Mouse (Mus musculus) forebrain, embryonic 11.5 days (tissue): Measurements from ENCODE around the gene Ccdc148. TPM values are rescaled to one million over a fixed set of nuclear protein-coding genes. Genes with fewer than 3 reads are reported as not detected.
A peak's percentile ranks its signal among the peaks of the same experiment; 100 is the strongest.

ENCODE experiments used
- ATAC-seq: fragments of 200-750 bp; cut with Nextera tagmentation; replicated peaks from 2 replicates; pipeline ENCODE4 v1.8.0; 2017; ENCODE audit warnings: moderate TSS enrichment; ENCODE audit not compliant: low FRiP score
- DNase-seq: peaks from one replicate; pipeline ENCODE4 v3.0.0-alpha.2; 2017; ENCODE audit warnings: low spot score
- H3K27ac ChIP-seq: fragments of 300-500 bp; sonication (generic); 2 replicates; pipeline ENCODE4 v1.5.1; 2014; ENCODE audit warnings: low read depth, low read length
- H3K27me3 ChIP-seq: fragments of 300-500 bp; sonication (generic); 2 replicates; pipeline ENCODE4 v1.6.1; 2014; ENCODE audit warnings: mild to moderate bottlenecking, low read length, mixed read lengths; ENCODE audit not compliant: control insufficient read depth, insufficient read depth
- H3K36me3 ChIP-seq: fragments of 300-500 bp; sonication (generic); 2 replicates; pipeline ENCODE4 v1.6.1; 2014; ENCODE audit warnings: mild to moderate bottlenecking, low read length, moderate library complexity, mixed read lengths; ENCODE audit not compliant: control insufficient read depth, insufficient read depth
- H3K4me1 ChIP-seq: fragments of 300-500 bp; sonication (generic); replicated peaks from 2 replicates; pipeline ENCODE4 v1.6.1; 2014; ENCODE audit warnings: low read length, mixed read lengths; ENCODE audit not compliant: control insufficient read depth, insufficient read depth
- H3K4me2 ChIP-seq: fragments of 300-500 bp; sonication (generic); 2 replicates; pipeline ENCODE4 v1.6.1; 2014; ENCODE audit warnings: low read depth, mild to moderate bottlenecking, low read length, moderate library complexity, mixed read lengths; ENCODE audit not compliant: severe bottlenecking
- H3K4me3 ChIP-seq: fragments of 300-500 bp; sonication (generic); 2 replicates; pipeline ENCODE4 v1.5.1; 2014; ENCODE audit warnings: low read depth, low read length
- H3K9ac ChIP-seq: fragments of 300-500 bp; sonication (generic); 2 replicates; pipeline ENCODE4 v1.6.1; 2014; ENCODE audit warnings: low read length
- H3K9me3 ChIP-seq: fragments of 300-500 bp; sonication (generic); 2 replicates; pipeline ENCODE4 v1.6.1; 2016; ENCODE audit warnings: low read length, mixed read lengths; ENCODE audit not compliant: control insufficient read depth
- WGBS: fragments of 180-500 bp; shearing (Covaris S2); extraction: QIAGEN DNeasy Blood & Tissue Kit; methylation state at CpG from one replicate; pipeline ENCODE4 v1.1.7; 2014; 5-methylcytosine and 5-hydroxymethylcytosine counted together
- polyA plus RNA-seq: library from polyadenylated mRNA; unstranded; fragments of >200 nt; fragmentation: Nextera tagmentation; extraction: Ambion mirVana; gene quantifications from 2 replicates; pipeline ENCODE4 v1.2.1, GENCODE M21; 2014

Gene Ccdc148
- polyA plus RNA-seq, 1 experiment from 2014 or later: 0.68 TPM

GRCm38 (mm10) chr2:59161021-59161440 lies 548 bp upstream of the Ccdc148 start:
- peak; percentile 62 for ATAC-seq

GRCm38 (mm10) chr2:59159961-59160604 lies 400 bp downstream of the Ccdc148 start:
- Histone ChIP-seq H3K4me1 (peaks cover 3% of the 10 kb centered on the region; the same call in 1 of the 2 replicates), H3K27ac (no peak overlapping the region; the same call in 1 of the 2 replicates), H3K36me3 (no peaks in the 10 kb centered on the region), H3K4me3 (peak overlapping the region; percentile 90), H3K9me3 (no peaks in the 10 kb centered on the region), H3K4me2 (peak overlapping the region; percentile 78), H3K9ac (peak overlapping the region; percentile 32; the same call in 1 of the 2 replicates), H3K27me3 (no peaks in the 10 kb centered on the region)
- ATAC-seq (peak; percentile 22), DNase-seq (no peak)
- WGBS: under 1% methylated on average over 16 of the region's 16 CpGs

More at GRCm38 (mm10) chr2:59161021-59161440, 548 bp upstream of the Ccdc148 start:
- Histone ChIP-seq H3K4me1 (peaks cover 3% of the 10 kb centered on the region; the same call in 1 of the 2 replicates), H3K9ac (peak overlapping the region; percentile 86), H3K36me3 (no peaks in the 10 kb centered on the region), H3K27ac (peak overlapping the region; percentile 75), H3K27me3 (no peaks in the 10 kb centered on the region), H3K9me3 (no peaks in the 10 kb centered on the region), H3K4me2 (peak overlapping the region; percentile 78), H3K4me3 (peak overlapping the region; percentile 90)
- WGBS: under 1% methylated on average over 21 of the region's 58 CpGs
- no peak for DNase-seq

- no peak overlapping the region for H3K4me2 ChIP-seq
- no peaks in the 10 kb centered on the region for H3K9me3 ChIP-seq
- no peaks in the 10 kb centered on the region for H3K27me3 ChIP-seq
- H3K27ac ChIP-seq: no peak overlapping the region
- WGBS: 66% methylated on average over 2 of the region's 2 CpGs
- no peak overlapping the region for H3K9ac ChIP-seq
- peaks cover 3% of the 10 kb centered on the region; the same call in 1 of the 2 replicates for H3K4me1 ChIP-seq
- no peak for ATAC-seq
- DNase-seq: no peak
- H3K4me3 ChIP-seq: no peak overlapping the region
- H3K36me3 ChIP-seq: no peaks in the 10 kb centered on the region
These were observed 2.4 kb downstream of the Ccdc148 start for GRCm38 (mm10) chr2:59158117-59158516.

GRCm38 (mm10) chr2:59155428-59155827 lies 5.1 kb downstream of the Ccdc148 start:
- H3K9me3 ChIP-seq: no peaks in the 10 kb centered on the region
- no peaks in the 10 kb centered on the region for H3K4me1 ChIP-seq
- H3K4me3 ChIP-seq: no peak overlapping the region
- DNase-seq (no peak), ATAC-seq (no peak)
- no peak overlapping the region for H3K27ac ChIP-seq
- H3K27me3 ChIP-seq: no peaks in the 10 kb centered on the region
- no peaks in the 10 kb centered on the region for H3K36me3 ChIP-seq
- H3K4me2 ChIP-seq: no peak overlapping the region
- H3K9ac ChIP-seq: no peak overlapping the region

- H3K27ac ChIP-seq: no peak overlapping the region
- no peak overlapping the region for H3K4me2 ChIP-seq
- no peak overlapping the region for H3K9ac ChIP-seq
- H3K9me3 ChIP-seq: no peaks in the 10 kb centered on the region
- no peak overlapping the region for H3K4me3 ChIP-seq
- no peaks in the 10 kb centered on the region for H3K36me3 ChIP-seq
- 90% methylated on average over 8 of the region's 8 CpGs for WGBS
- no peaks in the 10 kb centered on the region for H3K4me1 ChIP-seq
- DNase-seq (no peak), ATAC-seq (no peak)
- no peaks in the 10 kb centered on the region for H3K27me3 ChIP-seq
These were observed 29.4 kb downstream of the Ccdc148 start for GRCm38 (mm10) chr2:59131044-59131443.

- Histone ChIP-seq H3K36me3 (no peaks in the 10 kb centered on the region), H3K4me2 (no peak overlapping the region), H3K4me3 (no peak overlapping the region), H3K4me1 (no peaks in the 10 kb centered on the region), H3K9ac (no peak overlapping the region), H3K9me3 (no peaks in the 10 kb centered on the region), H3K27ac (no peak overlapping the region), H3K27me3 (no peaks in the 10 kb centered on the region)
- DNase-seq (no peak), ATAC-seq (no peak)
- 92% methylated on average over 8 of the region's 8 CpGs for WGBS
These were observed 30.7 kb downstream of the Ccdc148 start for GRCm38 (mm10) chr2:59129821-59130220.

- Histone ChIP-seq H3K4me2 (no peak overlapping the region), H3K9me3 (no peaks in the 10 kb centered on the region), H3K27me3 (no peaks in the 10 kb centered on the region), H3K36me3 (no peaks in the 10 kb centered on the region), H3K4me1 (no peaks in the 10 kb centered on the region), H3K9ac (no peak overlapping the region), H3K4me3 (no peak overlapping the region), H3K27ac (no peak overlapping the region)
- no peak for ATAC-seq
- no peak for DNase-seq
- 88% methylated on average over 7 of the region's 7 CpGs for WGBS
These were observed 31.5 kb downstream of the Ccdc148 start for GRCm38 (mm10) chr2:59129023-59129422.

- Histone ChIP-seq H3K27ac (no peak overlapping the region), H3K36me3 (no peaks in the 10 kb centered on the region), H3K27me3 (no peaks in the 10 kb centered on the region), H3K9me3 (no peaks in the 10 kb centered on the region), H3K4me3 (no peak overlapping the region), H3K9ac (no peak overlapping the region), H3K4me2 (no peak overlapping the region), H3K4me1 (no peaks in the 10 kb centered on the region)
- ATAC-seq (no peak), DNase-seq (no peak)
- WGBS: 90% methylated on average over 5 of the region's 5 CpGs
These were observed 104.8 kb downstream of the Ccdc148 start for GRCm38 (mm10) chr2:59055615-59056145.

GRCm38 (mm10) chr2:59054339-59054738 lies 106.1 kb downstream of the Ccdc148 start:
- no peaks in the 10 kb centered on the region for H3K36me3 ChIP-seq
- H3K4me1 ChIP-seq: no peaks in the 10 kb centered on the region
- no peak overlapping the region for H3K9ac ChIP-seq
- H3K27ac ChIP-seq: no peak overlapping the region
- DNase-seq (no peak), ATAC-seq (no peak)
- H3K4me2 ChIP-seq: no peak overlapping the region
- H3K27me3 ChIP-seq: no peaks in the 10 kb centered on the region
- WGBS: 63% methylated on average over 5 of the region's 5 CpGs
- no peaks in the 10 kb centered on the region for H3K9me3 ChIP-seq
- no peak overlapping the region for H3K4me3 ChIP-seq
